In the genomic region with DNA sequence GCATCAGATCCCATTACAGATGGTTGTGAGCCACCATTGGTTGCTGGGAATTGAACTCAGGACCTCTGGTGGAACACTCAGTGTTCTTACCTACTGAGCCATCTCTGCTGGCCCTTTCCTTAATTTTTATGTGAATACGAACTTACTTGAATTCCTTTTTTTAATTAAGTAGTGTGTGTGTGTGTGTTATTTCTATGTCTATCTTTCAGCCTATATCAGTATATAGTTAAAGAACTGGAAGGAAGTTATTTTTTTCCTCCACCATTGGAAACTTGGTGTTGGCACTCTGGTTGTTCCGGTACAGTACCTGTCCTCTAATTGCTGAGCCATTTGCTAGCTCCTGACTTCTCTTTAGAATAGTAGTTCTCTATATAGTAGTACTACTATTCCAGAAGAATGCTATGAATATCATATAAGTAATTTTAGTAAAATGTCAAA, we compare ENCODE assay signal across 8 mouse cellular contexts. TPM values are rescaled to one million over a fixed set of nuclear protein-coding genes. Genes with fewer than 3 reads are reported as not detected.
DNase-seq lines count a peak whose midpoint lies in the region; ATAC-seq and TF ChIP-seq lines count a peak whose summit lies in the region.

No protein-coding gene starts in this region.

- TF ChIP-seq CTCF in heart, postnatal 0 days (IDR thresholded peaks at IDR 0.05; ENCODE audit: low read depth): no peak
- TF ChIP-seq CTCF in liver, postnatal 0 days (IDR thresholded peaks at IDR 0.05; ENCODE audit: low read depth): no peak

- no peak for TF ChIP-seq EP300 in heart, postnatal 0 days (IDR thresholded peaks at IDR 0.05; ENCODE audit: low read depth)
- TF ChIP-seq EP300 in liver, postnatal 0 days (IDR thresholded peaks at IDR 0.05; ENCODE audit: low read depth): no peak

- DNase-seq in kidney, adult 9 months: peak; percentile 56
- DNase-seq in kidney, adult 11 months: no peak
- no peak for DNase-seq in heart, postnatal 0 days (ENCODE audit: low spot score)
- no peak for DNase-seq in liver, postnatal 0 days
- DNase-seq in urinary bladder, postnatal 14 days (ENCODE audit: low spot score): no peak
- no peak for DNase-seq in cerebellum, adult 8-10 months
- DNase-seq in right cerebral cortex, adult 18-20 months: no peak

- no peak for ATAC-seq in heart, postnatal 0 days (ENCODE audit: insufficient read depth, low read depth)
- ATAC-seq in liver, postnatal 0 days: peak; percentile 21; the same call in 1 of the 2 replicates

- H3K27me3 ChIP-seq in heart, postnatal 0 days (ENCODE audit: control insufficient read depth, insufficient read depth, low read length): no peaks in the 10 kb centered on the region
- no peaks in the 10 kb centered on the region for H3K27me3 ChIP-seq in liver, postnatal 0 days (ENCODE audit: insufficient read depth, low read length)

- H3K9ac ChIP-seq in heart, postnatal 0 days (replicated peaks; ENCODE audit: low read depth, low read length): no peak overlapping the region
- peak overlapping the region; percentile 56 for H3K9ac ChIP-seq in liver, postnatal 0 days (replicated peaks)

- H3K4me3 ChIP-seq in brown adipose tissue, adult 24 weeks (ENCODE audit: insufficient read depth, low read depth, low read length): peak overlapping the region; percentile 38; the same call in 1 of the 2 replicates
- H3K4me3 ChIP-seq in heart, postnatal 0 days (ENCODE audit: low read depth, low read length): peak overlapping the region; percentile 62
- peak overlapping the region; percentile 50 for H3K4me3 ChIP-seq in liver, postnatal 0 days (ENCODE audit: low read depth, low read length)

- no peaks in the 10 kb centered on the region for H3K4me1 ChIP-seq in brown adipose tissue, adult 24 weeks (ENCODE audit: control insufficient read depth, insufficient read depth, insufficient read length, low read length)
- peaks cover 8% of the 10 kb centered on the region; the same call in 1 of the 2 replicates for H3K4me1 ChIP-seq in heart, postnatal 0 days (ENCODE audit: control insufficient read depth, insufficient read depth)
- peaks cover 4% of the 10 kb centered on the region for H3K4me1 ChIP-seq in liver, postnatal 0 days (ENCODE audit: insufficient read depth)

- 21% methylated on average over 2 of the region's 2 CpGs for WGBS in heart, postnatal 0 days
- WGBS in liver, postnatal 0 days (ENCODE audit: insufficient replicate concordance): 9% methylated on average over 2 of the region's 2 CpGs

- H3K9me3 ChIP-seq in heart, postnatal 0 days (replicated peaks; ENCODE audit: control insufficient read depth, low read length): no peaks in the 10 kb centered on the region
- H3K9me3 ChIP-seq in liver, postnatal 0 days (ENCODE audit: low read length): no peaks in the 10 kb centered on the region

- peak overlapping the region; percentile 47 for H3K4me2 ChIP-seq in heart, postnatal 0 days (ENCODE audit: low read depth, low read length)
- peak overlapping the region; percentile 58 for H3K4me2 ChIP-seq in liver, postnatal 0 days (ENCODE audit: low read depth, low read length)

- no peak overlapping the region for H3K27ac ChIP-seq in brown adipose tissue, adult 24 weeks (replicated peaks; ENCODE audit: low read depth, low read length)
- H3K27ac ChIP-seq in heart, postnatal 0 days (ENCODE audit: low read depth): peak overlapping the region; percentile 77
- peak overlapping the region; percentile 58 for H3K27ac ChIP-seq in liver, postnatal 0 days (ENCODE audit: low read depth)

- H3K36me3 ChIP-seq in heart, postnatal 0 days (replicated peaks; ENCODE audit: control insufficient read depth, insufficient read depth, low read length): no peaks in the 10 kb centered on the region
- no peaks in the 10 kb centered on the region for H3K36me3 ChIP-seq in liver, postnatal 0 days (replicated peaks; ENCODE audit: insufficient read depth, low read length)

RNA-seq across cellular contexts. Expression of gene Pdia4, which starts 32.6 kb away (rescaled TPM):
- 30.2 and 50.2 TPM in 2 replicates for polyA plus RNA-seq in brown adipose tissue, adult 24 weeks (2012; ENCODE audit: insufficient read depth, insufficient read length, missing spikeins)
- total RNA-seq in heart, postnatal 0 days (2014; rRNA removed; ENCODE audit: low replicate concordance): 36.0 and 45.1 TPM in 2 replicates
- polyA plus RNA-seq in heart, postnatal 0 days (2015; fragmentation: Nextera tagmentation; extraction: Ambion mirVana): 51.4 and 66.0 TPM in 2 replicates
- polyA plus RNA-seq in liver, postnatal 0 days (2015; fragmentation: Nextera tagmentation; extraction: Ambion mirVana): 101 and 116 TPM in 2 replicates

RNA-seq across cellular contexts. Expression of gene Zfp786, which starts 50.1 kb away (rescaled TPM):
- polyA plus RNA-seq in brown adipose tissue, adult 24 weeks (2012; ENCODE audit: insufficient read depth, insufficient read length, missing spikeins): not detected in 2 replicates
- 0.69 TPM in 1 of 2 replicates, not detected in the other for total RNA-seq in heart, postnatal 0 days (2014; rRNA removed; ENCODE audit: low replicate concordance)
- polyA plus RNA-seq in heart, postnatal 0 days (2015; fragmentation: Nextera tagmentation; extraction: Ambion mirVana): 0.70 and 0.85 TPM in 2 replicates
- polyA plus RNA-seq in liver, postnatal 0 days (2015; fragmentation: Nextera tagmentation; extraction: Ambion mirVana): 0.28 and 0.51 TPM in 2 replicates

RNA-seq across cellular contexts. Expression of gene Zfp398, which starts 54.9 kb away (rescaled TPM):
- 2.6 and 3.3 TPM in 2 replicates for polyA plus RNA-seq in brown adipose tissue, adult 24 weeks (2012; ENCODE audit: insufficient read depth, insufficient read length, missing spikeins)
- 6.7 and 9.1 TPM in 2 replicates for total RNA-seq in heart, postnatal 0 days (2014; rRNA removed; ENCODE audit: low replicate concordance)
- polyA plus RNA-seq in heart, postnatal 0 days (2015; fragmentation: Nextera tagmentation; extraction: Ambion mirVana): 2.9 and 3.0 TPM in 2 replicates
- polyA plus RNA-seq in liver, postnatal 0 days (2015; fragmentation: Nextera tagmentation; extraction: Ambion mirVana): 1.4 and 1.6 TPM in 2 replicates
